Mouse (Mus musculus): ENCODE measurements around the gene Mcat. TPM values are rescaled to one million over a fixed set of nuclear protein-coding genes. Genes with fewer than 3 reads are reported as not detected.

The Mcat gene
- polyA plus RNA-seq, 1 experiment from 2014 or later: 6.9 TPM

DNA sequence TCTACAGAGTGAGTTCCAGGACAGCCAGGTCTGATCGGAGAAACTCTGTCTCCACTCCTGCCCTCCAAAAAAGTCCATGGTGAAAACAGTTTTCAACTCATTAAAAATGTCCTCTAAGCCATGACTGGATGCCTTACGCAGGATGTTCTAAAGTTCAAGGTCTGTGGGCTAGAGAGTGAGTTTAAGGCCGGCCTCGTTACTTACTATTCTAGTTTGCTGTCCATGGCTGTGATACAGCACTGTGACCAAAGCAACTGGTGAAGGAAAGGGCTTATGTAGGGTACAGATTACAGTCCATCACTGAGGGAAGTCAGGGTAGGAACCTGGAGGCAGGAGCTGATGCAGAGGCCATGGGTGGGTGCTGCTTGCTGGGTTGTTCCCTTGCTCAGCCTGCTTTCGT, 5.0 kb upstream of the Mcat start:
- peaks cover 79% of the 10 kb centered on the region for H3K79me2 ChIP-seq (ENCODE audit: inconsistent target)
- WGBS (ENCODE audit: missing documents): 94% methylated on average over 5 of the region's 5 CpGs
- no peak overlapping the region for H3K27ac ChIP-seq
- H3K36me3 ChIP-seq (ENCODE audit: inconsistent target): peaks cover 21% of the 10 kb centered on the region
- no peak overlapping the region for H3K4me3 ChIP-seq (ENCODE audit: inconsistent target)

DNA sequence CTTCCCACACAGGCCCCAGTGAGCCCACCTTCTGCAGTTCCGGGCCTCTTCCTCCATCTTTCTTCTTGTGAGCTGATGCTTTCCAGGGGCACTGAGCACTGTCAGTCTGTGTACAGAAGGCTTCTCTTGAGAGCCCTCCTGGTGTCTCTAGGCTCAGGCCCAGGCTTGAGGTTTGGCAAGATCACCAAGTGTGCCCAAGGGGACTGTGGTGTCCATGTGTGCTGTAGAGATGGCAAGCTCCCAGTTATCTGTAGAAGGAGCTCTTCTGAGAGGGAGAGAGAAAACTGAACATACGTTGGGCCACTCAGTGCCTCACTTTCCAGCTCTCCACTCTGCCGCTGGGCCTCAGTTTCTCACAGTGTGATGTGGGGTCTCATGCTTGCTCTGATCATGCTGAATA, 4.1 kb upstream of the Mcat start:
- peaks cover 18% of the 10 kb centered on the region for H3K36me3 ChIP-seq (ENCODE audit: inconsistent target)
- no peak overlapping the region for H3K4me3 ChIP-seq (ENCODE audit: inconsistent target)
- 94% methylated on average over 3 of the region's 3 CpGs for WGBS (ENCODE audit: missing documents)
- H3K79me2 ChIP-seq (ENCODE audit: inconsistent target): peaks cover 80% of the 10 kb centered on the region
- H3K27ac ChIP-seq: no peak overlapping the region

- H3K27ac ChIP-seq: peak overlapping the region; percentile 34
- peaks cover 84% of the 10 kb centered on the region for H3K79me2 ChIP-seq (ENCODE audit: inconsistent target)
- H3K4me3 ChIP-seq (ENCODE audit: inconsistent target): no peak overlapping the region
- 57% methylated on average over 5 of the region's 5 CpGs for WGBS (ENCODE audit: missing documents)
- H3K36me3 ChIP-seq (ENCODE audit: inconsistent target): 0 out of 2 replicates have a peak, but pooled peaks cover 2% of the 10 kb centered on the region
Observed at GRCm38 (mm10) chr15:83566006-83566405, 2.4 kb upstream of the Mcat start.

GRCm38 (mm10) chr15:83565434-83565833, 1.8 kb upstream of the Mcat start:
- WGBS (ENCODE audit: missing documents): 64% methylated on average over 3 of the region's 3 CpGs
- H3K27ac ChIP-seq: peak overlapping the region; percentile 34
- peaks cover 79% of the 10 kb centered on the region for H3K79me2 ChIP-seq (ENCODE audit: inconsistent target)
- H3K4me3 ChIP-seq (ENCODE audit: inconsistent target): no peak overlapping the region; the same call in 1 of the 2 replicates
- H3K36me3 ChIP-seq (ENCODE audit: inconsistent target): no peaks in the 10 kb centered on the region

GRCm38 (mm10) chr15:83563857-83564651, 467 bp upstream of the Mcat start:
- Histone ChIP-seq H3K79me2 (ENCODE audit: inconsistent target) (peaks cover 65% of the 10 kb centered on the region), H3K27ac (peak overlapping the region; percentile 80), H3K36me3 (ENCODE audit: inconsistent target) (no peaks in the 10 kb centered on the region), H3K4me3 (ENCODE audit: inconsistent target) (peak overlapping the region; percentile 93)
- WGBS (ENCODE audit: missing documents): 2% methylated on average over 27 of the region's 27 CpGs

GRCm38 (mm10) chr15:83562626-83563270, 839 bp downstream of the Mcat start:
- peak overlapping the region; percentile 93 for H3K4me3 ChIP-seq (ENCODE audit: inconsistent target)
- 10% methylated on average over 15 of the region's 15 CpGs for WGBS (ENCODE audit: missing documents)
- H3K79me2 ChIP-seq (ENCODE audit: inconsistent target): peaks cover 52% of the 10 kb centered on the region
- no peaks in the 10 kb centered on the region for H3K36me3 ChIP-seq (ENCODE audit: inconsistent target)
- peak overlapping the region; percentile 80 for H3K27ac ChIP-seq

DNA sequence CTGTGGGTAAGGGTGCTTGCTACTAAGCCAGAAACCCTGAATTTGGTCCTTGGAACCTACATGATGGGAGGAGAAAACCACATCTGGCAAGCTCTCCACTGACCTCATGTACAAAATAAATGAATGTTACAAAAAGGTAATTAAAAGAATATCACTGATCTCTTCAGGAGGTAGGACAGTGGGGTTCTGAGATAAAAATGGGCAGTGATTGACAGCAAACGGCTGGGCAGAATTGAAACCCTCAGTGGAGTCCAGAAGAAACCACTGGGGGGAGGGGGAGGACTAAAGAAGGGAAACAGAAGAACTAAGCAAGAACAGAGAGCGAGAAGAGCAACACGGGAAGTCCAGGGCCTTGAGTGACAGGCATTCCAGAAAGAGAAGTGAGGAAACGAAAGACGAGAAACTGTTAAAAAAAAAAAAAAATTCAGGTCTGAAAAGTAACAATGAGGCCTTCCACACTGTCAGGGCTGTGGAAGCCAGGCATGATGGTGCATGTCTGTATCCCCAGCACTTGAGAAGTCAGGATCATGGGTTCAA, 2.6 kb downstream of the Mcat start:
- Histone ChIP-seq H3K27ac (peak overlapping the region; percentile 46), H3K36me3 (ENCODE audit: inconsistent target) (no peaks in the 10 kb centered on the region), H3K4me3 (ENCODE audit: inconsistent target) (no peak overlapping the region), H3K79me2 (ENCODE audit: inconsistent target) (peaks cover 35% of the 10 kb centered on the region)
- WGBS (ENCODE audit: missing documents): 6% methylated on average over 5 of the region's 5 CpGs

- H3K36me3 ChIP-seq (ENCODE audit: inconsistent target): 0 out of 2 replicates have a peak, but pooled peaks cover 7% of the 10 kb centered on the region
- WGBS (ENCODE audit: missing documents): 1% methylated on average over 69 of the region's 74 CpGs
- H3K27ac ChIP-seq: peak overlapping the region; percentile 48
- H3K79me2 ChIP-seq (ENCODE audit: inconsistent target): no peaks in the 10 kb centered on the region
- peak overlapping the region; percentile 31 for H3K4me3 ChIP-seq (ENCODE audit: inconsistent target)
Observed at GRCm38 (mm10) chr15:83555161-83555974, 8.2 kb downstream of the Mcat start.

- H3K36me3 ChIP-seq (ENCODE audit: inconsistent target): peaks cover 20% of the 10 kb centered on the region; the same call in 1 of the 2 replicates
- H3K27ac ChIP-seq: no peak overlapping the region
- no peak overlapping the region for H3K4me3 ChIP-seq (ENCODE audit: inconsistent target)
- no peaks in the 10 kb centered on the region for H3K79me2 ChIP-seq (ENCODE audit: inconsistent target)
Observed at GRCm38 (mm10) chr15:83553831-83554230, 9.8 kb downstream of the Mcat start.

GRCm38 (mm10) chr15:83550137-83550536, 13.4 kb downstream of the Mcat start:
- Histone ChIP-seq H3K4me3 (ENCODE audit: inconsistent target) (no peak overlapping the region), H3K27ac (no peak overlapping the region), H3K36me3 (ENCODE audit: inconsistent target) (peaks cover 42% of the 10 kb centered on the region; the same call in 1 of the 2 replicates), H3K79me2 (ENCODE audit: inconsistent target) (no peaks in the 10 kb centered on the region)
- WGBS (ENCODE audit: missing documents): 95% methylated on average over 2 of the region's 2 CpGs

DNA sequence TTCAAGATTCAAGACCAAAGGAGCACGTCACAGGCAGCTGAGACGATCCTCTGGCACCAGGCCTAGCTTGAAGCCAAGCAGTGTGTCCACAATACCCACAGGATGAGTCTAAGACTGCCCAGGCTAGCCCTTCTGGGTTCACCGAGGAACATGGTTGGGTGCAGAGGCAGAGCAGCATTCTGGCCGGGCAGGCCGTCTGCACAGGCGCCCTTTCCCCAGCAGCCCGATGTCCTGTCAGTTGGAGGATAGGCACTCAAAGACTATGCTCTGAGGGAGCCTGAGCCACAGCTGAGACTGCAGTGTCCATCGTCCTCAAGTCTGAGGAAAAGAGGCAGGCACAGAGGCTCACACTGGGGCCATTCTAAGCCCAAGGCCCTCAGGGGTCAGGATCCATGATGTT, 16.4 kb downstream of the Mcat start:
- Histone ChIP-seq H3K36me3 (ENCODE audit: inconsistent target) (peaks cover 42% of the 10 kb centered on the region; the same call in 1 of the 2 replicates), H3K79me2 (ENCODE audit: inconsistent target) (no peaks in the 10 kb centered on the region), H3K27ac (no peak overlapping the region), H3K4me3 (ENCODE audit: inconsistent target) (no peak overlapping the region)
- WGBS (ENCODE audit: missing documents): 89% methylated on average over 8 of the region's 8 CpGs

GRCm38 (mm10) chr15:83546029-83546428, 17.6 kb downstream of the Mcat start:
- WGBS (ENCODE audit: missing documents): 80% methylated on average over 6 of the region's 7 CpGs
- Histone ChIP-seq H3K79me2 (ENCODE audit: inconsistent target) (no peaks in the 10 kb centered on the region), H3K36me3 (ENCODE audit: inconsistent target) (peaks cover 42% of the 10 kb centered on the region; the same call in 1 of the 2 replicates), H3K4me3 (ENCODE audit: inconsistent target) (no peak overlapping the region), H3K27ac (no peak overlapping the region)

GRCm38 (mm10) chr15:83541647-83542287, 21.8 kb downstream of the Mcat start:
- WGBS (ENCODE audit: missing documents): 90% methylated on average over 9 of the region's 9 CpGs
- H3K36me3 ChIP-seq (ENCODE audit: inconsistent target): peaks cover 4% of the 10 kb centered on the region; the same call in 1 of the 2 replicates
- no peaks in the 10 kb centered on the region for H3K79me2 ChIP-seq (ENCODE audit: inconsistent target)
- H3K27ac ChIP-seq: no peak overlapping the region
- no peak overlapping the region for H3K4me3 ChIP-seq (ENCODE audit: inconsistent target)

DNA sequence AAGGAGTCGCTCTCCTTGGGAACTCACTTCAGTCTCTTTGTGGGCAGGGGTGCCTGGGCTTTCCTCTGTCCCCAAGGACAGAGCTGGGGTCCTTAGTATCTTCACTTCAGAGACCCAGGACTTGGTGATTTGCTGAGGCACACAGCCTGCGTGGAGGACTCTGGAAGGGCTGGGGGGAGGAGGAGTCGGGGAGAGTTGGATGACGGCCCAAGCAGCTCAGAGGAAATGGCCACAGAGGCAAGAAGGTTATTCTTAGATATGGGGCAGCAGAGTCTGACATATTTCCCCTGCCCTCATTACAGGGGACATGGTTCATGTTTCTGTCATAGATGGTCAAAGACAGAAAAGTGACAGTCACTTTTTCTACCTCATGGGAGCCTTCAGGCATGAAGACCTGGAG, 23.7 kb downstream of the Mcat start:
- no peaks in the 10 kb centered on the region for H3K79me2 ChIP-seq (ENCODE audit: inconsistent target)
- no peak overlapping the region for H3K27ac ChIP-seq
- no peaks in the 10 kb centered on the region for H3K36me3 ChIP-seq (ENCODE audit: inconsistent target)
- H3K4me3 ChIP-seq (ENCODE audit: inconsistent target): no peak overlapping the region
- 16% methylated on average over 4 of the region's 4 CpGs for WGBS (ENCODE audit: missing documents)

All from macrophage (primary cell).